ENCODE assay signal across 17 mouse cellular contexts in the genomic region with DNA sequence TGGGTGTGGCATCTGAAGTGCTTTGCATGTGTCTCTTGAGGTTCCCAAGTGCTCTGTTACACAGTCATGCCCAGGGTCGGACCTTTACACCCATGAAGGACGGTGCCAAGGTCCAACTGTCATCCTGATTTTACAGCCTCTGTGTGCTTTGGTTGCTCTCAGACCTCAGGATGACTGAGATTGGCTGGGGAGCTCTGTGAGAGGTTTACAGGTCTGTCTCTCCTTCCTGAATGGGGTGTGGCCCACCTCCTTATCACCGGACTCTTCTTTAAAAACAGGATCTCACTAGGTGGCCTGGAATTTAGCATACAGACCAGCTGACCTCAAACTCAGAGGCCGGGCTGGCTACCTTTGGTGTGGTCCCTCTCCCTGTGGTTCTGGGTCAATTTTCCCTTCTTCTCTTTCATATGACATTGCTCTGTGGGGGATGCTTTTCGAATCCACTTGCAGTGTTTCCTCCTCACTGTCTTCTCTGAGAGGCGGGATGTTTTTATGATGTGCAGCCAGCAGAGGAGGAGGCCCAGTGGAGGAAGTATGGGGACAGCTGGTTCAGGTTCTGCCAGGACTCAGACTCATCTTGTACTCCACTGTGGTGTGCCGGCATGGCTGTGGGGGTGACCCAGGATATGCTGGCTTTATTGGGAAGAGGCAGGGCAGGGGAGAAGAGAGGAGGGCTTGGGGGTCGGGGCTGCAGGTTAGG. TPM values are rescaled to one million over a fixed set of nuclear protein-coding genes. Genes with fewer than 3 reads are reported as not detected.
DNase-seq lines count a peak whose midpoint lies in the region; ATAC-seq and TF ChIP-seq lines count a peak whose summit lies in the region.
"Had no signal": no experiment of that assay in that cellular context is flagged by ENCODE, and none has a peak within 500 bp of the region (broad histone marks: within the 10 kb centered on the region; RNA-seq: fewer than 3 reads in every experiment).

No protein-coding gene starts in this region.

- H3K9ac ChIP-seq in forebrain, embryonic 15.5 days (replicated peaks) = no peak overlapping the region; the same call in 1 of the 2 replicates
- H3K9ac ChIP-seq in midbrain, embryonic 15.5 days = no peak overlapping the region
- H3K9ac ChIP-seq: kidney, embryonic 15.5 days had no signal

- peak overlapping the region; percentile 52 for H3K4me2 ChIP-seq in forebrain, embryonic 15.5 days (replicated peaks)
- H3K4me2 ChIP-seq in midbrain, embryonic 15.5 days = peak overlapping the region; percentile 54
- H3K4me2 ChIP-seq: kidney, embryonic 15.5 days had no signal

- no peaks in the 10 kb centered on the region for H3K9me3 ChIP-seq in forebrain, embryonic 15.5 days
- H3K9me3 ChIP-seq in midbrain, embryonic 15.5 days = no peaks in the 10 kb centered on the region
- H3K9me3 ChIP-seq: embryonic facial prominence, embryonic 10.5 days; kidney, embryonic 15.5 days had no signal

- no peak for TF ChIP-seq POLR2A in cerebellum, adult 2 months (IDR thresholded peaks at IDR 0.05; ENCODE audit: borderline replicate concordance, insufficient read depth, low read length)

- peak overlapping the region; percentile 83 for H3K27ac ChIP-seq in layer of hippocampus, adult 2 months
- peak overlapping the region; percentile 94 for H3K27ac ChIP-seq in forebrain, embryonic 15.5 days (replicated peaks)
- peak overlapping the region; percentile 91 for H3K27ac ChIP-seq in midbrain, embryonic 15.5 days
- no peak overlapping the region for H3K27ac ChIP-seq in gastrocnemius, adult 2 months
- no peak overlapping the region for H3K27ac ChIP-seq in cerebellum, adult 2 months (ENCODE audit: insufficient read depth, low read length)
- H3K27ac ChIP-seq: embryonic facial prominence, embryonic 10.5 days; heart, adult 2 months; kidney, embryonic 15.5 days had no signal

- H3K27me3 ChIP-seq in forebrain, embryonic 15.5 days = no peaks in the 10 kb centered on the region
- 0 out of 2 replicates have a peak, but pooled peaks cover 6% of the 10 kb centered on the region for H3K27me3 ChIP-seq in midbrain, embryonic 15.5 days (replicated peaks)
- H3K27me3 ChIP-seq in cerebellum, adult 2 months (ENCODE audit: control insufficient read depth, insufficient read depth, low read length) = no peaks in the 10 kb centered on the region

- TF ChIP-seq CTCF in layer of hippocampus, adult 2 months (conservative IDR thresholded peaks at IDR 0.05) = no peak
- no peak for TF ChIP-seq CTCF in gastrocnemius, adult 2 months (IDR thresholded peaks at IDR 0.05)
- no peak for TF ChIP-seq CTCF in cerebellum, adult 2 months (IDR thresholded peaks at IDR 0.05; ENCODE audit: borderline replicate concordance, insufficient read depth, low read depth, low read length)

- intact Hi-C loops in gastrocnemius, adult 2 months (cut with DNase I) = no loop called here

- H3K4me3 ChIP-seq in layer of hippocampus, adult 2 months = no peak overlapping the region
- H3K4me3 ChIP-seq in forebrain, embryonic 15.5 days = 0 out of 2 replicates have a peak overlapping the region, but pooled peaks have one; percentile 29
- 0 out of 2 replicates have a peak overlapping the region, but pooled peaks have one; percentile 25 for H3K4me3 ChIP-seq in midbrain, embryonic 15.5 days
- no peak overlapping the region for H3K4me3 ChIP-seq in gastrocnemius, adult 2 months
- no peak overlapping the region for H3K4me3 ChIP-seq in cerebellum, adult 2 months (replicated peaks; ENCODE audit: insufficient read depth, low read depth, low read length)
- H3K4me3 ChIP-seq: embryonic facial prominence, embryonic 10.5 days; heart, adult 2 months; kidney, embryonic 15.5 days had no signal

- H3K4me1 ChIP-seq in forebrain, embryonic 15.5 days = peaks cover 36% of the 10 kb centered on the region
- peaks cover 38% of the 10 kb centered on the region for H3K4me1 ChIP-seq in midbrain, embryonic 15.5 days
- 0 out of 2 replicates have a peak, but pooled peaks cover 4% of the 10 kb centered on the region for H3K4me1 ChIP-seq in cerebellum, adult 2 months (ENCODE audit: control insufficient read depth, insufficient read depth, low read length)

- 30% methylated on average over 8 of the region's 8 CpGs for WGBS in forebrain, embryonic 15.5 days
- WGBS in midbrain, embryonic 15.5 days = 39% methylated on average over 8 of the region's 8 CpGs
- WGBS in cerebellum, adult 2 months = 54% methylated on average over 8 of the region's 8 CpGs

- ATAC-seq in forebrain, embryonic 15.5 days (replicated peaks) = no peak; the same call in 1 of the 2 replicates
- ATAC-seq in midbrain, embryonic 15.5 days (replicated peaks) = no peak; the same call in 1 of the 2 replicates

- H3K36me3 ChIP-seq in forebrain, embryonic 15.5 days = no peaks in the 10 kb centered on the region; the same call in 1 of the 2 replicates
- H3K36me3 ChIP-seq in midbrain, embryonic 15.5 days (replicated peaks) = no peaks in the 10 kb centered on the region; the same call in 1 of the 2 replicates
- H3K36me3 ChIP-seq: embryonic facial prominence, embryonic 10.5 days; kidney, embryonic 15.5 days had no signal

- DNase-seq in layer of hippocampus, adult 2 months (ENCODE audit: low spot score in 2 of 2) = no peak
- DNase-seq in layer of hippocampus, adult 18-20 months (ENCODE audit: low spot score in 2 of 2) = no peak
- peak; percentile 62 for DNase-seq in ES-CJ7 (ENCODE audit: low read depth, low spot score)
- no peak for DNase-seq in gastrocnemius, adult 2 months
- DNase-seq in cerebellum, adult 2 months = no peak
- DNase-seq in thymus, postnatal 14 days = no peak
- DNase-seq: adrenal gland, postnatal 25 days; cerebellum, adult 11-12 months; heart, adult 2 months had no signal

RNA-seq across cellular contexts. Expression of a gene that starts 12.4 kb away (rescaled TPM):
- total RNA-seq in layer of hippocampus, adult 2 months (2021) = 100 to 1,000 TPM; 118 to 121 TPM
- total RNA-seq in layer of hippocampus, adult 18-20 months (2021) = 100 to 1,000 TPM; 129 to 131 TPM
- polyA plus RNA-seq in forebrain, embryonic 15.5 days (2015; fragmentation: Nextera tagmentation; extraction: Ambion mirVana) = 35.5 and 39.3 TPM in 2 replicates
- 57.0 and 65.0 TPM in 2 replicates for polyA plus RNA-seq in midbrain, embryonic 15.5 days (2015; fragmentation: Nextera tagmentation; extraction: Ambion mirVana)
- under 1 TPM; 0.08 to 0.20 TPM for total RNA-seq in gastrocnemius, adult 2 months (2021)
- 20.9 and 25.9 TPM in 2 replicates for polyA plus RNA-seq in cerebellum, adult 2 months (2012; rRNA removed)
- polyA plus RNA-seq: liver, adult 2 months had no signal

RNA-seq across cellular contexts. Expression of a gene that starts 25.3 kb away (rescaled TPM):
- total RNA-seq in layer of hippocampus, adult 2 months (2021) = 100 to 1,000 TPM; 186 to 202 TPM
- 100 to 1,000 TPM; 204 to 205 TPM for total RNA-seq in layer of hippocampus, adult 18-20 months (2021)
- polyA plus RNA-seq in forebrain, embryonic 15.5 days (2015; fragmentation: Nextera tagmentation; extraction: Ambion mirVana) = 216 and 221 TPM in 2 replicates
- polyA plus RNA-seq in midbrain, embryonic 15.5 days (2015; fragmentation: Nextera tagmentation; extraction: Ambion mirVana) = 127 and 133 TPM in 2 replicates
- 100 to 1,000 TPM; 235 to 261 TPM for total RNA-seq in gastrocnemius, adult 2 months (2021)
- 162 and 187 TPM in 2 replicates for polyA plus RNA-seq in cerebellum, adult 2 months (2012; rRNA removed)

RNA-seq across cellular contexts. Expression of a gene that starts 32.1 kb away (rescaled TPM):
- 1 to 10 TPM; 6.5 to 7.7 TPM for total RNA-seq in layer of hippocampus, adult 2 months (2021)
- 10 to 100 TPM in 1 of 2 experiments, 1 to 10 TPM in 1; 8.1 to 10.2 TPM for total RNA-seq in layer of hippocampus, adult 18-20 months (2021)
- 1.8 and 2.9 TPM in 2 replicates for polyA plus RNA-seq in forebrain, embryonic 15.5 days (2015; fragmentation: Nextera tagmentation; extraction: Ambion mirVana)
- 8.0 and 8.6 TPM in 2 replicates for polyA plus RNA-seq in midbrain, embryonic 15.5 days (2015; fragmentation: Nextera tagmentation; extraction: Ambion mirVana)
- not detected for total RNA-seq in gastrocnemius, adult 2 months (2021)
- polyA plus RNA-seq in cerebellum, adult 2 months (2012; rRNA removed) = 7.2 and 11.8 TPM in 2 replicates
- total RNA-seq: liver, adult 2 months had no signal

RNA-seq across cellular contexts. Expression of a gene that starts 53.8 kb away (rescaled TPM):
- 10 to 100 TPM; 42.3 to 43.0 TPM for total RNA-seq in layer of hippocampus, adult 2 months (2021)
- 10 to 100 TPM; 41.6 to 45.4 TPM for total RNA-seq in layer of hippocampus, adult 18-20 months (2021)
- 17.6 and 18.6 TPM in 2 replicates for polyA plus RNA-seq in forebrain, embryonic 15.5 days (2015; fragmentation: Nextera tagmentation; extraction: Ambion mirVana)
- 20.4 and 24.5 TPM in 2 replicates for polyA plus RNA-seq in midbrain, embryonic 15.5 days (2015; fragmentation: Nextera tagmentation; extraction: Ambion mirVana)
- total RNA-seq in gastrocnemius, adult 2 months (2021) = 10 to 100 TPM; 18.1 to 19.3 TPM
- polyA plus RNA-seq in cerebellum, adult 2 months (2012; rRNA removed) = 160 and 188 TPM in 2 replicates

RNA-seq across cellular contexts. Expression of a gene that starts 59.4 kb away (rescaled TPM):
- not detected for total RNA-seq in layer of hippocampus, adult 2 months (2021)
- not detected for total RNA-seq in layer of hippocampus, adult 18-20 months (2021)
- 0.09 and 0.13 TPM in 2 replicates for polyA plus RNA-seq in forebrain, embryonic 15.5 days (2015; fragmentation: Nextera tagmentation; extraction: Ambion mirVana)
- 0.67 and 0.69 TPM in 2 replicates for polyA plus RNA-seq in midbrain, embryonic 15.5 days (2015; fragmentation: Nextera tagmentation; extraction: Ambion mirVana)
- not detected for total RNA-seq in gastrocnemius, adult 2 months (2021)
- 55.1 and 62.7 TPM in 2 replicates for polyA plus RNA-seq in cerebellum, adult 2 months (2012; rRNA removed)
- total RNA-seq: adrenal gland, postnatal 25 days; heart, adult 2 months; heart, postnatal 25 days; layer of hippocampus, postnatal 14 days; liver, adult 2 months had no signal
- polyA plus RNA-seq: heart, adult 2 months; kidney, embryonic 15.5 days; liver, adult 2 months; urinary bladder, adult 2 months had no signal

Comparison
In these comparisons a context has a peak if more than half of its experiments do, and no peak if none do; other contexts are left out.
1. H3K27ac ChIP-seq: peak in layer of hippocampus, adult 2 months (single experiment), forebrain, embryonic 15.5 days (single experiment) and midbrain, embryonic 15.5 days (single experiment); none in gastrocnemius, adult 2 months (single experiment) and cerebellum, adult 2 months (single experiment).
2. H3K4me3 ChIP-seq: peak in forebrain, embryonic 15.5 days (single experiment) and midbrain, embryonic 15.5 days (single experiment); none in layer of hippocampus, adult 2 months (single experiment), gastrocnemius, adult 2 months (single experiment) and cerebellum, adult 2 months (single experiment).
3. RNA of a gene that starts 12.4 kb away (total RNA-seq): 129 to 131 TPM in layer of hippocampus, adult 18-20 months and 118 to 121 TPM in layer of hippocampus, adult 2 months; 0.08 to 0.20 TPM in gastrocnemius, adult 2 months; every median in the first group is over 10 times any median in the second.
4. RNA of a gene that starts 32.1 kb away (total RNA-seq): 8.1 to 10.2 TPM in layer of hippocampus, adult 18-20 months and 6.5 to 7.7 TPM in layer of hippocampus, adult 2 months; not detected in gastrocnemius, adult 2 months; every median in the first group is over 4 times any median in the second.